Mouse (Mus musculus): Measurements from ENCODE around the gene Tmem51. TPM values are rescaled to one million over a fixed set of nuclear protein-coding genes. Genes with fewer than 3 reads are reported as not detected.

The Tmem51 gene
- under 1 TPM; 0.22 to 0.86 (median 0.72) TPM for total RNA-seq (2022)

- peak in 1 of 2 experiments; percentile 13 for DNase-seq (ENCODE audit: low spot score in 2 of 2)
These were observed at the start of gene Tmem51 for GRCm38 (mm10) chr4:142084131-142084899. Gene Tmem51 (minus strand): TSS chr4:142084304.

- no peak for DNase-seq (ENCODE audit: low spot score in 2 of 2)
These were observed 46.1 kb upstream of the Tmem51 start for GRCm38 (mm10) chr4:142130162-142130561.

GRCm38 (mm10) chr4:142127275-142127788 is 43.2 kb upstream of the Tmem51 start:
- no peak for DNase-seq (ENCODE audit: low spot score in 2 of 2)

- no peak for DNase-seq (ENCODE audit: low spot score in 2 of 2)
These were observed 42.7 kb upstream of the Tmem51 start for GRCm38 (mm10) chr4:142126641-142127274.

- DNase-seq (ENCODE audit: low spot score in 2 of 2) = no peak
These were observed 37.1 kb upstream of the Tmem51 start for GRCm38 (mm10) chr4:142121164-142121563.

GRCm38 (mm10) chr4:142118522-142118921 is 34.4 kb upstream of the Tmem51 start:
- no peak for DNase-seq (ENCODE audit: low spot score in 2 of 2)

- no peak for DNase-seq (ENCODE audit: low spot score in 2 of 2)
These were observed 33.9 kb upstream of the Tmem51 start for GRCm38 (mm10) chr4:142117993-142118392.

GRCm38 (mm10) chr4:142113306-142113705 is 29.2 kb upstream of the Tmem51 start:
- no peak for DNase-seq (ENCODE audit: low spot score in 2 of 2)

- DNase-seq (ENCODE audit: low spot score in 2 of 2) = no peak
These were observed 19.1 kb upstream of the Tmem51 start for GRCm38 (mm10) chr4:142103081-142103671.

GRCm38 (mm10) chr4:142098303-142098702 is 14.2 kb upstream of the Tmem51 start:
- DNase-seq (ENCODE audit: low spot score in 2 of 2) = peak; percentile 77 to 81

GRCm38 (mm10) chr4:142097871-142098270 is 13.8 kb upstream of the Tmem51 start:
- peak; percentile 74 to 75 for DNase-seq (ENCODE audit: low spot score in 2 of 2)

- DNase-seq (ENCODE audit: low spot score in 2 of 2) = peak; percentile 76 to 85
These were observed 11.6 kb upstream of the Tmem51 start for GRCm38 (mm10) chr4:142095513-142096241.

GRCm38 (mm10) chr4:142094386-142094785 is 10.3 kb upstream of the Tmem51 start:
- no peak for DNase-seq (ENCODE audit: low spot score in 2 of 2)

- DNase-seq (ENCODE audit: low spot score in 2 of 2) = no peak
These were observed 7.0 kb upstream of the Tmem51 start for GRCm38 (mm10) chr4:142091100-142091499.

- DNase-seq (ENCODE audit: low spot score in 2 of 2) = no peak
These were observed 5.9 kb upstream of the Tmem51 start for GRCm38 (mm10) chr4:142089966-142090365.

- no peak for DNase-seq (ENCODE audit: low spot score in 2 of 2)
These were observed 4.7 kb upstream of the Tmem51 start for GRCm38 (mm10) chr4:142088836-142089235.

GRCm38 (mm10) chr4:142088409-142088808 is 4.3 kb upstream of the Tmem51 start:
- no peak for DNase-seq (ENCODE audit: low spot score in 2 of 2)

GRCm38 (mm10) chr4:142084936-142085563 is 946 bp upstream of the Tmem51 start:
- DNase-seq (ENCODE audit: low spot score in 2 of 2) = no peak

- DNase-seq (ENCODE audit: low spot score in 2 of 2) = peak in 1 of 2 experiments; percentile 26
These were observed 358 bp downstream of the Tmem51 start for GRCm38 (mm10) chr4:142083762-142084130.

- no peak for DNase-seq (ENCODE audit: low spot score in 2 of 2)
These were observed 911 bp downstream of the Tmem51 start for GRCm38 (mm10) chr4:142083193-142083592.

- DNase-seq (ENCODE audit: low spot score in 2 of 2) = no peak
These were observed 1.4 kb downstream of the Tmem51 start for GRCm38 (mm10) chr4:142082703-142083102.
